Mouse (Mus musculus) lung, embryonic 14.5 days (tissue): ENCODE results near the gene Polr2a. TPM values are rescaled to one million over a fixed set of nuclear protein-coding genes. Genes with fewer than 3 reads are reported as not detected.

Experiments
- ATAC-seq: fragments of 200-750 bp; cut with Nextera tagmentation; 2 replicates; pipeline ENCODE4 v1.8.0; 2017; ENCODE audit warnings: mild to moderate bottlenecking, moderate TSS enrichment, moderate library complexity; ENCODE audit not compliant: insufficient read depth
- DNase-seq: peaks from one replicate; pipeline ENCODE4 v3.0.0-alpha.2; 2015
- H3K27ac ChIP-seq: fragments of 300-500 bp; sonication (generic); 2 replicates; pipeline ENCODE4 v1.5.1; 2014; ENCODE audit warnings: low read depth, mild to moderate bottlenecking, moderate library complexity
- H3K27me3 ChIP-seq: fragments of 300-500 bp; sonication (generic); 2 replicates; pipeline ENCODE4 v1.6.1; 2014; ENCODE audit warnings: low read length, control low read depth; ENCODE audit not compliant: insufficient read depth
- H3K36me3 ChIP-seq: fragments of 300-500 bp; sonication (generic); 2 replicates; pipeline ENCODE4 v1.6.1; 2014; ENCODE audit warnings: control low read depth; ENCODE audit not compliant: insufficient read depth
- H3K4me1 ChIP-seq: fragments of 300-500 bp; sonication (generic); 2 replicates; pipeline ENCODE4 v1.6.1; 2014; ENCODE audit warnings: antibody characterized with exemption, control low read depth; ENCODE audit not compliant: insufficient read depth
- H3K4me2 ChIP-seq: fragments of 300-500 bp; sonication (generic); 2 replicates; pipeline ENCODE4 v1.6.1; 2014; ENCODE audit warnings: mild to moderate bottlenecking
- H3K4me3 ChIP-seq: fragments of 300-500 bp; sonication (generic); 2 replicates; pipeline ENCODE4 v1.5.1; 2014; ENCODE audit warnings: low read depth, low read length
- H3K9ac ChIP-seq: fragments of 300-500 bp; sonication (generic); 2 replicates; pipeline ENCODE4 v1.6.1; 2014
- H3K9me3 ChIP-seq: fragments of 300-500 bp; sonication (generic); 2 replicates; pipeline ENCODE4 v1.6.1; 2016; ENCODE audit warnings: low read depth, low read length, control low read depth
- CTCF ChIP-seq: IDR thresholded peaks from 2 replicates; pipeline ENCODE4 v1.5.1; 2016; ENCODE audit warnings: antibody characterized with exemption, low read depth
- WGBS: fragments of 180-500 bp; shearing (Covaris S2); extraction: QIAGEN DNeasy Blood & Tissue Kit; methylation state at CpG from one replicate; pipeline ENCODE4 v1.1.7; 2014; 5-methylcytosine and 5-hydroxymethylcytosine counted together
- polyA plus RNA-seq: library from polyadenylated mRNA; unstranded; fragments of >200 nt; fragmentation: Nextera tagmentation; extraction: Ambion mirVana; gene quantifications from 2 replicates; pipeline ENCODE4 v1.2.1, GENCODE M21; 2014

The Polr2a gene
- polyA plus RNA-seq, 1 experiment from 2014 or later = 50.5 TPM

- Histone ChIP-seq H3K36me3 (no peaks in the 10 kb centered on the region), H3K4me3 (no peak overlapping the region), H3K27me3 (peaks cover 21% of the 10 kb centered on the region), H3K27ac (no peak overlapping the region), H3K9ac (no peak overlapping the region), H3K9me3 (no peaks in the 10 kb centered on the region), H3K4me1 (peaks cover 26% of the 10 kb centered on the region), H3K4me2 (no peak overlapping the region)
- 82% methylated on average over 7 of the region's 7 CpGs for WGBS
- ATAC-seq = no peak
- no peak for TF ChIP-seq CTCF
- DNase-seq = no peak
Observed at GRCm38 (mm10) chr11:69797924-69798323, 39.5 kb upstream of the Polr2a start.

- Histone ChIP-seq H3K27me3 (0 out of 2 replicates have a peak, but pooled peaks cover 3% of the 10 kb centered on the region), H3K4me1 (peaks cover 16% of the 10 kb centered on the region; the same call in 1 of the 2 replicates), H3K36me3 (no peaks in the 10 kb centered on the region), H3K4me3 (peak overlapping the region; percentile 49), H3K9ac (peak overlapping the region; percentile 57; the same call in 1 of the 2 replicates), H3K27ac (no peak overlapping the region), H3K9me3 (no peaks in the 10 kb centered on the region), H3K4me2 (peak overlapping the region; percentile 95)
- ATAC-seq (no peak), DNase-seq (no peak)
- no peak for TF ChIP-seq CTCF
- 1% methylated on average over 13 of the region's 13 CpGs for WGBS
Observed at GRCm38 (mm10) chr11:69795983-69796435, 37.6 kb upstream of the Polr2a start.

- WGBS = 2% methylated on average over 52 of the region's 52 CpGs
- Histone ChIP-seq H3K9me3 (no peaks in the 10 kb centered on the region), H3K4me1 (peaks cover 13% of the 10 kb centered on the region; the same call in 1 of the 2 replicates), H3K27ac (peak within 1 kb of the TSS; percentile 80), H3K9ac (peak within 1 kb of the TSS; percentile 57), H3K27me3 (0 out of 2 replicates have a peak, but pooled peaks cover 3% of the 10 kb centered on the region), H3K4me3 (peak within 1 kb of the TSS; percentile 49), H3K36me3 (no peaks in the 10 kb centered on the region), H3K4me2 (peak within 1 kb of the TSS; percentile 95)
- DNase-seq (peak; percentile 96), ATAC-seq (peak; percentile 94)
- no peak for TF ChIP-seq CTCF
Observed at GRCm38 (mm10) chr11:69795168-69795982, 36.9 kb upstream of the Polr2a start, which contains the start of gene Chrnb1. Gene Chrnb1 (minus strand): TSS chr11:69795943.

- ATAC-seq (no peak), DNase-seq (no peak)
- Histone ChIP-seq H3K4me1 (0 out of 2 replicates have a peak, but pooled peaks cover 4% of the 10 kb centered on the region), H3K9me3 (no peaks in the 10 kb centered on the region), H3K9ac (no peak overlapping the region), H3K27me3 (no peaks in the 10 kb centered on the region), H3K4me2 (no peak overlapping the region), H3K27ac (no peak overlapping the region), H3K36me3 (no peaks in the 10 kb centered on the region), H3K4me3 (no peak overlapping the region)
- WGBS = 63% methylated on average over 5 of the region's 5 CpGs
- no peak for TF ChIP-seq CTCF
Observed at GRCm38 (mm10) chr11:69793429-69793828, 35.0 kb upstream of the Polr2a start.

- Histone ChIP-seq H3K4me1 (0 out of 2 replicates have a peak, but pooled peaks cover 4% of the 10 kb centered on the region), H3K9ac (no peak overlapping the region), H3K36me3 (no peaks in the 10 kb centered on the region), H3K9me3 (no peaks in the 10 kb centered on the region), H3K27me3 (no peaks in the 10 kb centered on the region), H3K4me3 (no peak overlapping the region), H3K27ac (no peak overlapping the region), H3K4me2 (no peak overlapping the region)
- WGBS = 69% methylated on average over 5 of the region's 5 CpGs
- ATAC-seq (no peak), DNase-seq (no peak)
- TF ChIP-seq CTCF = no peak
Observed at GRCm38 (mm10) chr11:69791420-69791819, 33.0 kb upstream of the Polr2a start.

GRCm38 (mm10) chr11:69789431-69789830 is 31.0 kb upstream of the Polr2a start:
- ATAC-seq (no peak), DNase-seq (no peak)
- Histone ChIP-seq H3K4me2 (no peak overlapping the region), H3K27me3 (no peaks in the 10 kb centered on the region), H3K36me3 (no peaks in the 10 kb centered on the region), H3K4me3 (no peak overlapping the region), H3K4me1 (no peaks in the 10 kb centered on the region), H3K27ac (no peak overlapping the region), H3K9me3 (no peaks in the 10 kb centered on the region), H3K9ac (no peak overlapping the region)
- WGBS = 54% methylated on average over 5 of the region's 5 CpGs
- no peak for TF ChIP-seq CTCF

GRCm38 (mm10) chr11:69787306-69787705 is 28.9 kb upstream of the Polr2a start:
- no peak overlapping the region for H3K4me3 ChIP-seq
- H3K9ac ChIP-seq = no peak overlapping the region
- no peak for ATAC-seq
- H3K27me3 ChIP-seq = no peaks in the 10 kb centered on the region
- no peak overlapping the region for H3K4me2 ChIP-seq
- H3K9me3 ChIP-seq = no peaks in the 10 kb centered on the region
- TF ChIP-seq CTCF = no peak
- 87% methylated on average over 5 of the region's 5 CpGs for WGBS
- H3K27ac ChIP-seq = no peak overlapping the region
- H3K36me3 ChIP-seq = no peaks in the 10 kb centered on the region
- H3K4me1 ChIP-seq = no peaks in the 10 kb centered on the region
- no peak for DNase-seq
